Mouse (Mus musculus) ES-Bruce4 (cell line): ENCODE measurements at regions not wholly inside any gene's neighbourhood (a gene's known extent, or its start where the extent isn't known, plus 50 kb on each side); places are given as distances from the start of the nearest gene placed in this dataset.

ENCODE experiments used
- EP300 ChIP-seq: IDR thresholded peaks from 2 replicates; pipeline ENCODE4 v1.6.1; 2011; ENCODE audit warnings: low read depth, low read length; ENCODE audit not compliant: insufficient read depth
- POLR2A ChIP-seq: IDR thresholded peaks from one replicate; pipeline ENCODE4 v1.8.1; 2011; ENCODE audit warnings: low read length; ENCODE audit not compliant: insufficient read depth

- TF ChIP-seq EP300 (no peak), POLR2A (no peak)
Measured at GRCm38 (mm10) chr3:102336184-102336583, 131.7 kb upstream of the Vangl1 start.
